Mouse (Mus musculus) heart, adult 2 months (tissue): ENCODE data around the gene Swsap1. TPM values are rescaled to one million over a fixed set of nuclear protein-coding genes. Genes with fewer than 3 reads are reported as not detected.

Experiments
- DNase-seq, 2 experiments: peaks; one replicate each; pipeline ENCODE4 v3.0.0; 2021
- H3K27ac ChIP-seq: fragments of 200-600 bp; 2 replicates; pipeline ENCODE4 v1.8.1; 2022
- H3K27me3 ChIP-seq: fragments of 200-500 bp; 2 replicates; pipeline ENCODE4 v1.6.1; 2012; ENCODE audit warnings: mild to moderate bottlenecking, low read length, inconsistent platforms, mixed read lengths; ENCODE audit not compliant: control insufficient read depth, insufficient read depth
- H3K36me3 ChIP-seq: fragments of 200-500 bp; 2 replicates; pipeline ENCODE4 v1.6.1; 2012; ENCODE audit warnings: low read length, inconsistent platforms; ENCODE audit not compliant: control insufficient read depth, insufficient read depth
- H3K4me1 ChIP-seq: fragments of 200-500 bp; 2 replicates; pipeline ENCODE4 v1.6.1; 2011; ENCODE audit warnings: low read length; ENCODE audit not compliant: control insufficient read depth, insufficient read depth
- H3K4me3 ChIP-seq: fragments of 200-600 bp; 2 replicates; pipeline ENCODE4 v1.8.1; 2022
- H3K79me2 ChIP-seq: fragments of 200-500 bp; replicated peaks from 2 replicates; pipeline ENCODE4 v1.6.1; 2012; ENCODE audit warnings: mild to moderate bottlenecking, inconsistent platforms, low read length, moderate library complexity, mixed read lengths; ENCODE audit not compliant: control insufficient read depth, insufficient read depth
- H3K9ac ChIP-seq: fragments of 200-500 bp; 2 replicates; pipeline ENCODE4 v1.6.1; 2012; ENCODE audit warnings: low read depth, mild to moderate bottlenecking, control low read depth, inconsistent platforms, low read length, mixed read lengths
- CTCF ChIP-seq: fragments of 200-600 bp; IDR thresholded peaks from 2 replicates; pipeline ENCODE4 v1.8.1; 2022; ENCODE audit warnings: antibody characterized with exemption, mild to moderate bottlenecking, moderate library complexity
- EP300 ChIP-seq: fragments of 200-500 bp; IDR thresholded peaks from 2 replicates; pipeline ENCODE4 v1.6.1; 2011; ENCODE audit warnings: low read depth, low read length, control low read depth; ENCODE audit not compliant: insufficient read depth
- POLR2A ChIP-seq: fragments of 200-500 bp; IDR thresholded peaks from 2 replicates; pipeline ENCODE4 v1.6.1; 2011; ENCODE audit warnings: mild to moderate bottlenecking, low read depth, low read length, control low read depth; ENCODE audit not compliant: insufficient read depth
- WGBS: fragments of 180-500 bp; shearing (Covaris S2); methylation state at CpG from one replicate; pipeline ENCODE4 v1.1.7; 2018; 5-methylcytosine and 5-hydroxymethylcytosine counted together
- intact Hi-C: fragments of 180-260 bp; cut with DNase I; formaldehyde crosslinking; loops from one replicate; pipeline ENCODE4 v1.15.1; 2025
- polyA plus RNA-seq: library from polyadenylated mRNA; depleted of rRNA; stranded (reverse); fragments of >200 nt; gene quantifications from 2 replicates; pipeline ENCODE4 v1.2.3, GENCODE M21; 2012
- total RNA-seq, 2 experiments: library from RNA; stranded (reverse); gene quantifications; 2 replicates each; pipeline ENCODE4 v1.2.3; 2021

Gene Swsap1
- total and polyA plus RNA-seq, 3 experiments = 6.2 to 7.4 (median 6.5) TPM

- 92% methylated on average over 4 of the region's 4 CpGs for WGBS
- Histone ChIP-seq H3K27ac (no peak overlapping the region), H3K9ac (no peak overlapping the region), H3K4me1 (no peaks in the 10 kb centered on the region), H3K27me3 (no peaks in the 10 kb centered on the region), H3K36me3 (no peaks in the 10 kb centered on the region), H3K79me2 (no peaks in the 10 kb centered on the region), H3K4me3 (no peak overlapping the region)
- TF ChIP-seq CTCF (no peak), POLR2A (no peak), EP300 (no peak)
- no peak for DNase-seq
- intact Hi-C loops = no loop called here
These were observed 17.8 kb upstream of the Swsap1 start for GRCm38 (mm10) chr9:21937711-21938175.

GRCm38 (mm10) chr9:21938234-21938855 is 17.2 kb upstream of the Swsap1 start:
- intact Hi-C loops = no loop called here
- Histone ChIP-seq H3K9ac (no peak overlapping the region), H3K36me3 (no peaks in the 10 kb centered on the region), H3K27ac (no peak overlapping the region), H3K4me3 (no peak overlapping the region), H3K4me1 (no peaks in the 10 kb centered on the region), H3K79me2 (no peaks in the 10 kb centered on the region), H3K27me3 (peaks cover under 1% of the 10 kb centered on the region; the same call in 1 of the 2 replicates)
- no peak for DNase-seq
- WGBS = 83% methylated on average over 4 of the region's 4 CpGs
- no peak for TF ChIP-seq EP300
- TF ChIP-seq POLR2A = no peak
- TF ChIP-seq CTCF = no peak

- Histone ChIP-seq H3K27ac (no peak overlapping the region), H3K27me3 (peaks cover 5% of the 10 kb centered on the region), H3K79me2 (no peaks in the 10 kb centered on the region), H3K36me3 (no peaks in the 10 kb centered on the region), H3K4me1 (no peaks in the 10 kb centered on the region), H3K9ac (no peak overlapping the region), H3K4me3 (no peak overlapping the region)
- 73% methylated on average over 11 of the region's 12 CpGs for WGBS
- TF ChIP-seq POLR2A = no peak
- no peak for TF ChIP-seq CTCF
- TF ChIP-seq EP300 = no peak
- intact Hi-C loops = no loop called here
- DNase-seq = no peak
These were observed 12.5 kb upstream of the Swsap1 start for GRCm38 (mm10) chr9:21943046-21943445.

- Histone ChIP-seq H3K36me3 (no peaks in the 10 kb centered on the region), H3K27me3 (peaks cover 5% of the 10 kb centered on the region), H3K9ac (no peak overlapping the region), H3K4me3 (no peak overlapping the region), H3K79me2 (no peaks in the 10 kb centered on the region), H3K27ac (no peak overlapping the region), H3K4me1 (no peaks in the 10 kb centered on the region)
- intact Hi-C loops = no loop called here
- DNase-seq = no peak
- no peak for TF ChIP-seq CTCF
- no peak for TF ChIP-seq EP300
- no peak for TF ChIP-seq POLR2A
- 46% methylated on average over 12 of the region's 12 CpGs for WGBS
These were observed 11.9 kb upstream of the Swsap1 start for GRCm38 (mm10) chr9:21943638-21944037.

- Histone ChIP-seq H3K27ac (no peak overlapping the region), H3K4me1 (no peaks in the 10 kb centered on the region), H3K36me3 (no peaks in the 10 kb centered on the region), H3K79me2 (no peaks in the 10 kb centered on the region), H3K4me3 (no peak overlapping the region), H3K9ac (no peak overlapping the region), H3K27me3 (peaks cover 5% of the 10 kb centered on the region)
- intact Hi-C loops = no loop called here
- DNase-seq = no peak
- WGBS = 15% methylated on average over 23 of the region's 23 CpGs
- TF ChIP-seq CTCF (no peak), EP300 (no peak), POLR2A (no peak)
These were observed 11.3 kb upstream of the Swsap1 start for GRCm38 (mm10) chr9:21944267-21944666.

GRCm38 (mm10) chr9:21947540-21948130 is 7.9 kb upstream of the Swsap1 start:
- WGBS = 8% methylated on average over 28 of the region's 28 CpGs
- H3K27ac ChIP-seq = no peak overlapping the region
- TF ChIP-seq POLR2A = no peak
- TF ChIP-seq CTCF = no peak
- TF ChIP-seq EP300 = no peak
- intact Hi-C loops = no loop called here
- H3K79me2 ChIP-seq = no peaks in the 10 kb centered on the region
- no peaks in the 10 kb centered on the region for H3K36me3 ChIP-seq
- H3K27me3 ChIP-seq = peaks cover 5% of the 10 kb centered on the region
- no peak overlapping the region for H3K9ac ChIP-seq
- no peak for DNase-seq
- H3K4me1 ChIP-seq = no peaks in the 10 kb centered on the region
- no peak overlapping the region for H3K4me3 ChIP-seq
